Mouse (Mus musculus): ENCODE results near the gene Serpine1.

Serpine1 gene

GRCm38 (mm10) chr5:137015913-137016312 lies 56.2 kb downstream of the Serpine1 start:
- DNase-seq (ENCODE audit: low spot score): no peak

DNA sequence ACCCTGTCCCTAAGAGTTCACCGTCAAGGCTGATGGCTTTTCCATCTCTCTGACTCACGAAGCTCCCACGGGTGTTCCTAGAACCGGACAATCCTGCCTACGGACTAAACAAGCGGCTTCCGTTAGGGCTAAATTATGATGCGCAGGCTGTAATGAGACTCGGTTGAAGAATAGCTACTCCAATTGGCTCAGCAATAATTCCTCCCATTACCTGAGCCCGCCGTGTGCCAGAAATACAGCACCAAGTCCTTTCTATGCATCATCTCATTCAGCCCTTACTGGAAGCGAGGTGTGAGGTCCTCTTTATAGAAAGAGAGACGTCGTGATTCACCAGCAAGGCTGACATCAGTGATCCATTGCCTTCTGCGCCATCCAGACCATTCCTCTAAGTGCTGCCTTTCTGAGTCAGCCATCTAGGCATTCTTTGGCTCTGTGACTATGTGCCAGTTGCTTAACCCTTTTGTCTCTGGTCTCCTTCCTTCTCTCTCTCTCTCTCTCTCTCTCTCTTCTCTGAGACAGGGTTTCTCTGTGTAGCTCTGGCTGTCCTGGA lies 59.6 kb downstream of the Serpine1 start:
- DNase-seq (ENCODE audit: low spot score): no peak

All from T-cell, adult 2 months (primary cell).